Mouse (Mus musculus): Measurements from ENCODE around the gene Ambra1. TPM values are rescaled to one million over a fixed set of nuclear protein-coding genes. Genes with fewer than 3 reads are reported as not detected.

The Ambra1 gene
- polyA plus RNA-seq, 1 experiment = 19.3 TPM

DNA sequence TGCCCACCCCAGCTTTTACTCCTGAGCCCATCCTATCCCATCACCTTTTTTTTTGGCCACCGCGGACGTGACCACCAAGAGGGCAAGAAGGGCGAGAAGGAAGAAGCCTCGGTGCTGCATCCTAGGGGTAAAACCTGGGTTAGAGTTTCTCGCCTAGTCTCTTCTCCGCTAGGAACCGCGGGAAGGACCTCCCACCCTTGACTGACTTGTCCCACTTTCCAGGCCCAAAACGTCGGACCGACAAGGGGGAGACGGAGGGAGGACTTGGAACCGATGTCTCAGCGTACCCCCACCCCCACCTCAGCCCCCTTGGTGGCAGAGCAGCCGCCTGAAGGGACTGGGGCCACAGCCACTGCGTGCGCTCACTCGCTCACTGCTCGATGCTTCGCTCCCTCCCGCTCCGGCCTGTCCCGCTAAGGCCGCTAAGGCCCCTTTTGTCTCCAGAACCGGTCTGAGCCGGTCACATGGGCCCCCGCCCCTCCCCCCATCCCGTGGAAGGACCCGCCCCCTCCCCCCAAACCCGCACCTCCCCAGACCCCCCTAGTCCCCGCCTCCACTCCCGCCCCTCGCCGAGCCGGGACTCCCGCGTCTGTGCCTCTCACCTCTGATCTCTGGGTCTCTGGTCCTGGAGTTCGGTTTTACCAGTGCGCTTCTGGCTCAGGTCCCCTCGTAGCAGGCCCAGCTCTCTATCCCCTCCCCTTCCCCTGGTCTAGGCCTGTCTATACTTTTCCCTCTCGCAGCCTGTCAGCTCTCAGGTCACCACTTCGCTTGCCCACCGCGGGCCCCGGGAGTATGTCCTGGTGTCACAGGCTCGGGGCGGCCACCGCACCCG, 201.6 kb downstream of the Ambra1 start:
- H3K4me3 ChIP-seq = no peak overlapping the region
- no peaks in the 10 kb centered on the region for H3K79me2 ChIP-seq (ENCODE audit: control insufficient read depth, insufficient read depth)
- no peaks in the 10 kb centered on the region for H3K36me3 ChIP-seq (ENCODE audit: control insufficient read depth, insufficient read depth)
- TF ChIP-seq POLR2A (IDR thresholded peaks at IDR 0.05; ENCODE audit: insufficient read length, low read depth) (no peak), E2F4 (IDR thresholded peaks at IDR 0.05; ENCODE audit: insufficient read depth) (no peak), POLR2AphosphoS2 (IDR thresholded peaks at IDR 0.05; ENCODE audit: insufficient read length, low read depth) (peak; percentile 53)
- H3ac ChIP-seq (ENCODE audit: control insufficient read depth, insufficient read length) = no peak overlapping the region
- H3K4me2 ChIP-seq (ENCODE audit: low read depth) = no peak overlapping the region
- H3K27me3 ChIP-seq (ENCODE audit: control insufficient read depth, insufficient read depth, insufficient read length) = no peaks in the 10 kb centered on the region

DNA sequence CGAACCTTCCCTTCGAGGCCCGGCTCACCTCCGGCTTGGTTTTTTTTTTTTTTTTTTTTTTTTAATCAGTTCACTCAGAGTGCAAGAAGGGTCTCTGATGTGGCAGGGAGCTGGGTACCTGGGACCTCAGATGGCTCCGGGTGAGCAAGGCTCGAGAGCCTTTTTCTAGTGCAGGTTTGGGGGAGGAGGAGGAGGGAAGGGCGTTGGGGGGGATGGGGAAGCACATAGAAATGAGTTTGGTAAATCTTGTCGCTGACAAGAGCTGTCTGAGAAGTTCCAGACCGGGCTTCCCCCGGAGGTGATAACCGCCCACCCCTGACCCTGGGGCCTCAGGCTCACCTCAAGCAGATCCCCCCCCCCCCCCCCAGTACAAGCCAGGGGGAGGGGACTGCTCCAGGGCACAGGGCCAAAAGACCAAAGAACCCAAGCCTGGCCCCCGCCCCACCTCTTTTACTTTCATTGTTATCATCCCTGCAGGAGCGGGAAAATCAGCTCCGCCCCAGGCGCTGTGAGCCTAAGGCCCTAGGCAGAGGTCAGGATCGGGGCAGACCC, 202.3 kb downstream of the Ambra1 start, which contains the start of gene Mdk:
TSS of gene Mdk (minus strand) at position 138 of the 552 bp plus-strand sequence.
- Histone ChIP-seq H3K27me3 (ENCODE audit: control insufficient read depth, insufficient read depth, insufficient read length) (no peaks in the 10 kb centered on the region), H3ac (ENCODE audit: control insufficient read depth, insufficient read length) (no peak within 1 kb of the TSS), H3K4me2 (ENCODE audit: low read depth) (no peak within 1 kb of the TSS), H3K36me3 (ENCODE audit: control insufficient read depth, insufficient read depth) (peaks cover 4% of the 10 kb centered on the region), H3K4me3 (no peak within 1 kb of the TSS), H3K79me2 (ENCODE audit: control insufficient read depth, insufficient read depth) (no peaks in the 10 kb centered on the region)
- TF ChIP-seq REST (IDR thresholded peaks at IDR 0.05; ENCODE audit: insufficient read depth, insufficient read length) (no peak), POLR2AphosphoS2 (IDR thresholded peaks at IDR 0.05; ENCODE audit: insufficient read length, low read depth) (no peak), SRF (IDR thresholded peaks at IDR 0.05; ENCODE audit: control insufficient read depth, insufficient read length, low read depth) (no peak), CEBPB (IDR thresholded peaks at IDR 0.05; ENCODE audit: insufficient read depth, poor library complexity, severe bottlenecking) (no peak), E2F4 (IDR thresholded peaks at IDR 0.05; ENCODE audit: insufficient read depth) (no peak), MAX (IDR thresholded peaks at IDR 0.05; ENCODE audit: low read depth) (no peak), MYOD1 (IDR thresholded peaks at IDR 0.05; ENCODE audit: control insufficient read depth in 1 of 3, insufficient read length in 2 of 3, low read depth in 2 of 3) (no peak), TCF3 (IDR thresholded peaks at IDR 0.05; ENCODE audit: insufficient read length, low read depth) (no peak), MYOG (IDR thresholded peaks at IDR 0.05; ENCODE audit: control insufficient read depth in 1 of 3, insufficient read depth in 1 of 3, insufficient read length in 2 of 3, low read depth in 2 of 3) (no peak), POLR2A (IDR thresholded peaks at IDR 0.05; ENCODE audit: insufficient read length, low read depth) (no peak), USF1 (IDR thresholded peaks at IDR 0.05; ENCODE audit: low read depth) (no peak), TCF12 (IDR thresholded peaks at IDR 0.05; ENCODE audit: insufficient read depth, poor library complexity, severe bottlenecking) (no peak)

DNA sequence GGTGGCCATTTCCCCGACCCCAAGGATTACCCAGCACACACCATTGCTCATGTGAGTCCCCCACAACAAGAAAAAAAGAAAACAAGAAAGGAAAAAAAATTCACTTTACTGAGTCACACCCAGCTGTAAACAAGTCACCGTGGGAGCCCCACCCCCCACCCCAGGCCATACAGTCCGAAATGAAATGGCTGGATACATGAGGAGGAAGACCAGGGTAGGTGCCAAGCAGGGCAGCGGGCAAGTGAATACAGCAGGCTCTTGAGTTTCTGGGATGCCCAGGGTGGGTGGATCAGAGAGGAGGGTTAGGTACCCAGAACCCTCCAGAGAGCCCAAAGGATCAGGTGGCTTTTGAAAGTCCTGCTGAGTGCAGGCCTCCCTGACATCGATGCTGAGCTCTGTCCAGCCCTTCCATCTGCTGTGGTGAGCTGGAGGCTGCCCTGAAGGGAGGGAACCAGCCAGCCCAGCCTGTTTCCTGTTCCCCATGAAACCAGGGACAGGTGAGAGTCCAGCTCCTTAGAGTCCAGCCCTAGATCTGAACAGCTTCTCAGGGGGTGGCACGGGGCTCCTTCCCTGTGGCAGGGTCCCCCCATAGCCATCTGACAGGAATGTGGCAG, 202.9 kb downstream of the Ambra1 start:
- Histone ChIP-seq H3K79me2 (ENCODE audit: control insufficient read depth, insufficient read depth) (no peaks in the 10 kb centered on the region), H3K4me2 (ENCODE audit: low read depth) (no peak overlapping the region), H3K4me3 (no peak overlapping the region), H3K27me3 (ENCODE audit: control insufficient read depth, insufficient read depth, insufficient read length) (no peaks in the 10 kb centered on the region), H3ac (ENCODE audit: control insufficient read depth, insufficient read length) (no peak overlapping the region), H3K36me3 (ENCODE audit: control insufficient read depth, insufficient read depth) (peaks cover 5% of the 10 kb centered on the region)
- no peak for TF ChIP-seq TCF12 (IDR thresholded peaks at IDR 0.05; ENCODE audit: insufficient read depth, poor library complexity, severe bottlenecking)
- no peak for TF ChIP-seq POLR2AphosphoS2 (IDR thresholded peaks at IDR 0.05; ENCODE audit: insufficient read length, low read depth)
- TF ChIP-seq SRF (IDR thresholded peaks at IDR 0.05; ENCODE audit: control insufficient read depth, insufficient read length, low read depth) = no peak
- no peak for TF ChIP-seq REST (IDR thresholded peaks at IDR 0.05; ENCODE audit: insufficient read depth, insufficient read length)
- TF ChIP-seq POLR2A (IDR thresholded peaks at IDR 0.05; ENCODE audit: insufficient read length, low read depth) = no peak
- no peak for TF ChIP-seq E2F4 (IDR thresholded peaks at IDR 0.05; ENCODE audit: insufficient read depth)
- TF ChIP-seq MAX (IDR thresholded peaks at IDR 0.05; ENCODE audit: low read depth) = no peak
- TF ChIP-seq TCF3 (IDR thresholded peaks at IDR 0.05; ENCODE audit: insufficient read length, low read depth) = no peak

DNA sequence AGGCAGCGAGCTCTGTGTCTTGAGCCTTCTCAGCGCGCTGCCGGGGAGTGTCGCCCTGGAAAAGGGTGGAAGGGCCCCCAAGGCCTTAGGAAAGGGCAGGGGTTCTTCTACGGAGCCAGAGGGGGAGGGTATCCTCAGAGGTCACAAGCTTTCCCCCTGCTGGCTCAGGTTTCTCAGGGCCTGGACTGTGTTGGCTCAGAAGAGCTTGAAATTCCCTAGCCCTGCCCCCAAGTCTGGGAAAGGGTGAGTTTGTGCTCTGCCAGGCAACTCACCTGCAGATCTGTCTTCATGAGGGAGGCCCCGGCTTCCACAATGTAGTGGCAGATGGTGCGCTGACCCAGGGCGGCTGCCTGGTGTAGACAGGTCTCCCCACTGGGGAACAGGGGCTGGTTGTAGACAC, 203.5 kb downstream of the Ambra1 start:
- Histone ChIP-seq H3K4me3 (no peak overlapping the region), H3K4me2 (ENCODE audit: low read depth) (no peak overlapping the region), H3K27me3 (ENCODE audit: control insufficient read depth, insufficient read depth, insufficient read length) (no peaks in the 10 kb centered on the region), H3K79me2 (ENCODE audit: control insufficient read depth, insufficient read depth) (no peaks in the 10 kb centered on the region), H3ac (ENCODE audit: control insufficient read depth, insufficient read length) (no peak overlapping the region), H3K36me3 (ENCODE audit: control insufficient read depth, insufficient read depth) (peaks cover 5% of the 10 kb centered on the region)
- TF ChIP-seq USF1 (IDR thresholded peaks at IDR 0.05; ENCODE audit: low read depth) = no peak
- TF ChIP-seq MYOD1 (IDR thresholded peaks at IDR 0.05; ENCODE audit: control insufficient read depth in 1 of 3, insufficient read length in 2 of 3, low read depth in 2 of 3) = no peak
- TF ChIP-seq POLR2AphosphoS2 (IDR thresholded peaks at IDR 0.05; ENCODE audit: insufficient read length, low read depth) = no peak
- TF ChIP-seq REST (IDR thresholded peaks at IDR 0.05; ENCODE audit: insufficient read depth, insufficient read length) = no peak
- no peak for TF ChIP-seq E2F4 (IDR thresholded peaks at IDR 0.05; ENCODE audit: insufficient read depth)
- TF ChIP-seq TCF3 (IDR thresholded peaks at IDR 0.05; ENCODE audit: insufficient read length, low read depth) = no peak
- TF ChIP-seq POLR2A (IDR thresholded peaks at IDR 0.05; ENCODE audit: insufficient read length, low read depth) = no peak
- no peak for TF ChIP-seq MAX (IDR thresholded peaks at IDR 0.05; ENCODE audit: low read depth)
- no peak for TF ChIP-seq SRF (IDR thresholded peaks at IDR 0.05; ENCODE audit: control insufficient read depth, insufficient read length, low read depth)
- TF ChIP-seq MYOG (IDR thresholded peaks at IDR 0.05; ENCODE audit: control insufficient read depth in 1 of 3, insufficient read depth in 1 of 3, insufficient read length in 2 of 3, low read depth in 2 of 3) = no peak
- TF ChIP-seq CEBPB (IDR thresholded peaks at IDR 0.05; ENCODE audit: insufficient read depth, poor library complexity, severe bottlenecking) = no peak
- no peak for TF ChIP-seq TCF12 (IDR thresholded peaks at IDR 0.05; ENCODE audit: insufficient read depth, poor library complexity, severe bottlenecking)

Data from myocyte (in vitro differentiated cells).